Mouse (Mus musculus) C2C12 (cell line): ENCODE results near the gene Kcnj15. TPM values are rescaled to one million over a fixed set of nuclear protein-coding genes. Genes with fewer than 3 reads are reported as not detected.

ENCODE experiments used
- H3K27me3 ChIP-seq: one replicate; pipeline ENCODE4 v1.6.1; 2011; ENCODE audit not compliant: control insufficient read depth, insufficient read depth, insufficient read length
- H3K36me3 ChIP-seq: one replicate; pipeline ENCODE4 v1.6.1; 2011; ENCODE audit not compliant: control insufficient read depth, insufficient read depth
- H3K4me3 ChIP-seq: one replicate; pipeline ENCODE4 v1.5.1; 2011; ENCODE audit warnings: mild to moderate bottlenecking, control low read depth; ENCODE audit not compliant: poor library complexity, insufficient read depth, severe bottlenecking
- H3K79me2 ChIP-seq: one replicate; pipeline ENCODE4 v1.6.1; 2011; ENCODE audit not compliant: control insufficient read depth, insufficient read depth
- H3K79me3 ChIP-seq: one replicate; pipeline ENCODE4 v1.6.1; 2011; ENCODE audit warnings: low read depth, control low read depth
- H3ac ChIP-seq: one replicate; pipeline ENCODE3; 2011; ENCODE audit warnings: low read depth; ENCODE audit not compliant: control insufficient read depth, insufficient read length
- CEBPB ChIP-seq: IDR thresholded peaks from one replicate; pipeline ENCODE4 v1.6.1; 2011; ENCODE audit warnings: low read depth, mild to moderate bottlenecking, control low read depth, moderate library complexity
- CTCF ChIP-seq: IDR thresholded peaks from one replicate; pipeline ENCODE4 v1.5.1; 2011; ENCODE audit not compliant: control insufficient read depth, insufficient read depth, insufficient read length
- FOSL1 ChIP-seq: IDR thresholded peaks from one replicate; pipeline ENCODE4 v1.8.0; 2011; ENCODE audit warnings: mild to moderate bottlenecking, low read length; ENCODE audit not compliant: poor library complexity, insufficient read depth, severe bottlenecking
- MAX ChIP-seq: IDR thresholded peaks from one replicate; pipeline ENCODE4 v1.6.1; 2011; ENCODE audit warnings: mild to moderate bottlenecking, control low read depth
- MYOD1 ChIP-seq: IDR thresholded peaks from one replicate; pipeline ENCODE4 v1.6.1; 2011; ENCODE audit warnings: low read depth; ENCODE audit not compliant: control insufficient read depth, insufficient read length
- MYOG ChIP-seq: IDR thresholded peaks from one replicate; pipeline ENCODE4 v1.6.1; 2011; ENCODE audit not compliant: control insufficient read depth, insufficient read length; ENCODE audit errors: extremely low read depth
- USF1 ChIP-seq: IDR thresholded peaks from one replicate; pipeline ENCODE4 v1.6.1; 2011; ENCODE audit warnings: low read depth, mild to moderate bottlenecking, control low read depth, moderate library complexity
- polyA plus RNA-seq: library from polyadenylated mRNA; unstranded; fragments of >200 nt; fragmentation: generic; extraction: Trizol; gene quantifications from one replicate; pipeline ENCODE4 v1.2.1, GENCODE M21; 2012; ENCODE audit warnings: missing spikeins

Kcnj15 gene
- polyA plus RNA-seq, 1 experiment: 0.22 TPM

- TF ChIP-seq CTCF (no peak), USF1 (no peak), MAX (no peak), FOSL1 (no peak), MYOD1 (no peak), MYOG (no peak), CEBPB (no peak)
- H3K4me3 ChIP-seq: no peak overlapping the region
- no peaks in the 10 kb centered on the region for H3K36me3 ChIP-seq
- no peaks in the 10 kb centered on the region for H3K79me2 ChIP-seq
- H3K27me3 ChIP-seq: peaks cover 3% of the 10 kb centered on the region
- no peak overlapping the region for H3ac ChIP-seq
- no peaks in the 10 kb centered on the region for H3K79me3 ChIP-seq
These were observed 2.1 kb downstream of the Kcnj15 start for GRCm38 (mm10) chr16:95259505-95259904.

GRCm38 (mm10) chr16:95260693-95261092 lies 3.3 kb downstream of the Kcnj15 start:
- H3ac ChIP-seq: no peak overlapping the region
- no peaks in the 10 kb centered on the region for H3K79me2 ChIP-seq
- no peaks in the 10 kb centered on the region for H3K36me3 ChIP-seq
- TF ChIP-seq MYOD1 (no peak), FOSL1 (no peak), USF1 (no peak), MAX (no peak), CEBPB (no peak), MYOG (no peak), CTCF (no peak)
- H3K4me3 ChIP-seq: no peak overlapping the region
- H3K79me3 ChIP-seq: no peaks in the 10 kb centered on the region
- peaks cover 3% of the 10 kb centered on the region for H3K27me3 ChIP-seq

GRCm38 (mm10) chr16:95261807-95262206 lies 4.4 kb downstream of the Kcnj15 start:
- H3K79me3 ChIP-seq: no peaks in the 10 kb centered on the region
- TF ChIP-seq MAX (no peak), MYOG (no peak), MYOD1 (no peak), FOSL1 (no peak), USF1 (no peak), CTCF (no peak), CEBPB (no peak)
- H3ac ChIP-seq: no peak overlapping the region
- no peak overlapping the region for H3K4me3 ChIP-seq
- no peaks in the 10 kb centered on the region for H3K36me3 ChIP-seq
- H3K27me3 ChIP-seq: peaks cover 3% of the 10 kb centered on the region
- no peaks in the 10 kb centered on the region for H3K79me2 ChIP-seq

GRCm38 (mm10) chr16:95262706-95263363 lies 5.5 kb downstream of the Kcnj15 start:
- no peaks in the 10 kb centered on the region for H3K36me3 ChIP-seq
- H3ac ChIP-seq: no peak overlapping the region
- no peak overlapping the region for H3K4me3 ChIP-seq
- no peaks in the 10 kb centered on the region for H3K79me2 ChIP-seq
- H3K79me3 ChIP-seq: no peaks in the 10 kb centered on the region
- TF ChIP-seq FOSL1 (no peak), CTCF (no peak), MYOG (no peak), CEBPB (no peak), USF1 (no peak), MAX (no peak), MYOD1 (no peak)
- peaks cover 3% of the 10 kb centered on the region for H3K27me3 ChIP-seq

GRCm38 (mm10) chr16:95264324-95264723 lies 7.0 kb downstream of the Kcnj15 start:
- TF ChIP-seq USF1 (no peak), FOSL1 (no peak), MYOG (no peak), CTCF (no peak), CEBPB (no peak), MYOD1 (no peak), MAX (no peak)
- H3K36me3 ChIP-seq: no peaks in the 10 kb centered on the region
- no peak overlapping the region for H3K4me3 ChIP-seq
- no peaks in the 10 kb centered on the region for H3K27me3 ChIP-seq
- H3K79me3 ChIP-seq: no peaks in the 10 kb centered on the region
- no peaks in the 10 kb centered on the region for H3K79me2 ChIP-seq
- no peak overlapping the region for H3ac ChIP-seq

GRCm38 (mm10) chr16:95267481-95268183 lies 10.3 kb downstream of the Kcnj15 start:
- no peaks in the 10 kb centered on the region for H3K36me3 ChIP-seq
- no peak overlapping the region for H3K4me3 ChIP-seq
- no peaks in the 10 kb centered on the region for H3K79me3 ChIP-seq
- H3K27me3 ChIP-seq: no peaks in the 10 kb centered on the region
- H3ac ChIP-seq: no peak overlapping the region
- TF ChIP-seq FOSL1 (no peak), MYOD1 (no peak), CTCF (no peak)
- no peaks in the 10 kb centered on the region for H3K79me2 ChIP-seq
